Mouse (Mus musculus) C2C12 (cell line): ENCODE results near the gene Lemd2.

Experiments
- CEBPB ChIP-seq: IDR thresholded peaks from one replicate; pipeline ENCODE4 v1.6.1; 2011; ENCODE audit warnings: low read depth, mild to moderate bottlenecking, control low read depth, moderate library complexity
- CTCF ChIP-seq: IDR thresholded peaks from one replicate; pipeline ENCODE4 v1.5.1; 2011; ENCODE audit not compliant: control insufficient read depth, insufficient read depth, insufficient read length
- MYOG ChIP-seq: IDR thresholded peaks from one replicate; pipeline ENCODE4 v1.6.1; 2011; ENCODE audit not compliant: control insufficient read depth, insufficient read length; ENCODE audit errors: extremely low read depth

- TF ChIP-seq CTCF (no peak), MYOG (no peak), CEBPB (no peak)
Measured at GRCm38 (mm10) chr17:27187059-27187458, 17.2 kb downstream of the Lemd2 start.
